Mouse (Mus musculus) gastrocnemius, postnatal 10 days (tissue): Measurements from ENCODE around the gene Nup188. TPM values are rescaled to one million over a fixed set of nuclear protein-coding genes. Genes with fewer than 3 reads are reported as not detected.

ENCODE experiments used
- DNase-seq: peaks from one replicate; pipeline ENCODE4 v3.0.0; 2021; ENCODE audit warnings: mixed read lengths
- total RNA-seq, 2 experiments: library from RNA; stranded (reverse); gene quantifications; 2 replicates each; pipeline ENCODE4 v1.2.3; 2021

Gene Nup188
- total RNA-seq, 2 experiments from 2014 or later, result 15.9 to 18.1 TPM

- DNase-seq, result no peak
These were observed 1.2 kb upstream of the Nup188 start for GRCm38 (mm10) chr2:30285004-30285403.

GRCm38 (mm10) chr2:30285416-30286181, 598 bp upstream of the Nup188 start:
- DNase-seq, result no peak

- no peak for DNase-seq
These were observed 803 bp downstream of the Nup188 start for GRCm38 (mm10) chr2:30287027-30287373.

GRCm38 (mm10) chr2:30299525-30299924, 13.3 kb downstream of the Nup188 start:
- no peak for DNase-seq

GRCm38 (mm10) chr2:30299966-30300365, 13.8 kb downstream of the Nup188 start:
- DNase-seq, result no peak

GRCm38 (mm10) chr2:30306087-30306486, 19.9 kb downstream of the Nup188 start:
- DNase-seq, result no peak

GRCm38 (mm10) chr2:30309351-30309750, 23.2 kb downstream of the Nup188 start:
- DNase-seq, result no peak

- DNase-seq, result no peak
These were observed 25.3 kb downstream of the Nup188 start for GRCm38 (mm10) chr2:30311481-30311880.

- no peak for DNase-seq
These were observed 29.9 kb downstream of the Nup188 start for GRCm38 (mm10) chr2:30316136-30316535.

GRCm38 (mm10) chr2:30316955-30317354, 30.8 kb downstream of the Nup188 start:
- no peak for DNase-seq

GRCm38 (mm10) chr2:30319260-30319659, 33.1 kb downstream of the Nup188 start:
- no peak for DNase-seq

GRCm38 (mm10) chr2:30323111-30323510, 36.9 kb downstream of the Nup188 start:
- no peak for DNase-seq

GRCm38 (mm10) chr2:30325296-30325695, 39.1 kb downstream of the Nup188 start:
- DNase-seq, result no peak

- no peak for DNase-seq
These were observed 41.1 kb downstream of the Nup188 start for GRCm38 (mm10) chr2:30327276-30327675.

GRCm38 (mm10) chr2:30328791-30329190, 42.6 kb downstream of the Nup188 start:
- DNase-seq, result no peak

- no peak for DNase-seq
These were observed 49.1 kb downstream of the Nup188 start for GRCm38 (mm10) chr2:30335324-30335723.

GRCm38 (mm10) chr2:30336174-30336915, 50.1 kb downstream of the Nup188 start:
- DNase-seq, result no peak

- no peak for DNase-seq
These were observed 51.0 kb downstream of the Nup188 start for GRCm38 (mm10) chr2:30337179-30337578.

GRCm38 (mm10) chr2:30342061-30342460, 55.9 kb downstream of the Nup188 start:
- DNase-seq, result no peak

GRCm38 (mm10) chr2:30342544-30342943, 56.3 kb downstream of the Nup188 start:
- no peak for DNase-seq

GRCm38 (mm10) chr2:30343601-30344137, 57.5 kb downstream of the Nup188 start:
- no peak for DNase-seq

- no peak for DNase-seq
These were observed 59.9 kb downstream of the Nup188 start for GRCm38 (mm10) chr2:30345971-30346676.

- DNase-seq, result no peak
These were observed 63.0 kb downstream of the Nup188 start for GRCm38 (mm10) chr2:30349196-30349595.
